Mouse (Mus musculus) liver, embryonic 14.5 days (tissue): ENCODE measurements at regions not wholly inside any gene's neighbourhood (a gene's known extent, or its start where the extent isn't known, plus 50 kb on each side); places are given as distances from the start of the nearest gene placed in this dataset.

ENCODE experiments used
- CTCF ChIP-seq: IDR thresholded peaks from 2 replicates; pipeline ENCODE4 v1.5.1; 2016; ENCODE audit warnings: antibody characterized with exemption, low read depth, control low read depth
- EP300 ChIP-seq: IDR thresholded peaks from 2 replicates; pipeline ENCODE4 v1.6.1; 2016; ENCODE audit warnings: antibody characterized with exemption, low read depth

DNA sequence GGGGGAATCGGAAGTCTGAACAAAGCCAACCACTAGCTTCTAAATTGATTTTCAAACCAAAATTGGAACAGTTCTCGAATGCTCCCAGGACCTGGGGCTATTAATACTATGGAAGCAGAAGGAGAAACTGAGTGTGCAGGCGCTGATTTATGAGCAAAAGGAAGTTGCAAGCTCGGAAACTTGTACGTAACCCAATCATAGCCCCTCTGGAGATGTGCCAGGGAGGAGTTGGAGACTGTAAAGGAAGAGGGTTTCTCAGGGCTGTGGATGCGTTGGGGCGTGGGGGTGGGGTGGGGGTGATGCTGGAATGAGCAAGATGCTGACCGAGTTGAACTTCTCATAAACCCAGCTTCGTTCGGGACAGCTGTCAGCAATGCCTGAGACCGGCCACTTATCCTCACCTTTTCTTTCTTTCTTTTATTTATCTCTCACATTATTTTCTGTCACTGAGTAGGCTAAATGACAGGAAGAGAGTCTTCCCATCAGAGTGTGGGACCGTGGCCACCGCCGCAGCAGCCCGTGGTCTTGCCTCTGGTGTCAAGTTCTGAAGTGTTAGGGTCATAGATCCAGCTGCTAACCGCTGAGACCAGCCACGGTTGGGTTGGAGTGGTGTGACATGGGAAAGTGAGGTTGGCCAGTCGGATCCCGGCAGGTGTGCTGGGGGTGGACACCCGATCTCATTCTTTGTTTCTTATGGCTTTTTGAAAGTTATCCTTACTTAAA lies 54.2 kb upstream of the Gm3045 start:
- TF ChIP-seq CTCF: no peak
- TF ChIP-seq EP300: no peak
